Mouse (Mus musculus): ENCODE measurements at regions not wholly inside any gene's neighbourhood (a gene's known extent, or its start where the extent isn't known, plus 50 kb on each side); places are given as distances from the start of the nearest gene placed in this dataset.

DNA sequence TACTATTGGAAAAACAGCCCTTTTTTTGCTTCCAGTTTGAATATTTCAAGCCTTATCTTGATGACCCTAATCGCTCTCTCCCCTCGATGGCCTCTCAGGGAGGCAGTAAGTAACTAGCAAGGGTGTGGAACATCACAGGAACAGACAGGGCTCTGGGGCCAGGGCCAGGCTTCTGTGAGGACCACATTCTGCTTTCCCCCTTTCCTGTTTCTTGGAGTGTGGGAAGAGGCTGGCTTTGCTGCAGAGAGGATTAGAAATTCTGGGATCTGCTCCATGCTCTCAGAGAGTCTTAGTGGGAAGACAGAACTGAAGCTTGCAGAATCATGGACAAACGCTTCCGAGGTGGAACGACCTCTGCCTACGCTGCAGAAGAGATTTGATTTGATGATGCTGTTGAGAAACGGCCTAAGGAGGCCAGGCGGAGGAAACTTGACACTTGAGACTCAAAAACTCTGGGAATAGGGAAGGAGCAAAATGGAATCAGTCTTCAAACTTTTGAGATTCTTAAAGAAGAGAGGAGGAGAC is 316.3 kb upstream of the Clint1 start:
- DNase-seq (ENCODE audit: low spot score), result no peak

DNA sequence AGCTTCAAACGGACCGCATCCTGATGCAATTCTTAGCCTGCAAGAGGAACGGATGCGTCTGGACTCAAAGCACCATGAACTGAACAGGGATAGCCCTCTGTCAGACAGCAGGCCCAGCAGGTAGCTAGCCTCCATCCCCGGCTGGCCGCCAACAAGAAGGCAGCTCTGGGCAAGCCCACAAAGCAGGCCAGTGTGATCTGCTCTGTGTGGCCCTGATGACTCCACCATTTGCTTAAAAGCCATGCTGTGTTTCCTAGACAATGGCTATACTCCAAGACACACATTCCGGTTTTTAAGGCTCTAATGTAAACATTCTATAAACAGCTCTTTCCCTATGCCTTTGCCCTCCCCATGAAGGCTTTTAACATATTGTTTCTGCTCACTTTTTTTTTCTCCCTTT is 313.8 kb upstream of the Clint1 start:
- no peak for DNase-seq (ENCODE audit: low spot score)

DNA sequence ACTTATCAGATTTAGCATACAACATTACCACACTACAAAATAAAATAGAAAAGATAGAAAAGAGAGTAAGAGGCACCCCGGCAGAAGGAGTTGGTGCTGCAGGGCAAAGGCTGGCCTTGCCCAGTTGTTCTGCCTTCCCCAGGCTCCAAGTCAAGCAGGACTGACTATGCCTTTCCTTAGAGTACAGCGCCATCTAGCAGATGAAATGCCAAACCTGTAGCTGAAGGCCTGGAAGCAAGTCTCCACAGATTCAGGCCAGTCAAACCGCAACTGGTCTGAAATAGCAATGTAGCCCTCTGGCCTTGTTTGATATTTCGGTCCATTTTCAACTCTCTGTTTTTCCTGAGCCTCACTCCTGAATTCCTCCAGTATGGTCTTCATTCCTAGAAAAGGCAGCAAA is 312.4 kb upstream of the Clint1 start:
- DNase-seq (ENCODE audit: low spot score), result peak; percentile 90

DNA sequence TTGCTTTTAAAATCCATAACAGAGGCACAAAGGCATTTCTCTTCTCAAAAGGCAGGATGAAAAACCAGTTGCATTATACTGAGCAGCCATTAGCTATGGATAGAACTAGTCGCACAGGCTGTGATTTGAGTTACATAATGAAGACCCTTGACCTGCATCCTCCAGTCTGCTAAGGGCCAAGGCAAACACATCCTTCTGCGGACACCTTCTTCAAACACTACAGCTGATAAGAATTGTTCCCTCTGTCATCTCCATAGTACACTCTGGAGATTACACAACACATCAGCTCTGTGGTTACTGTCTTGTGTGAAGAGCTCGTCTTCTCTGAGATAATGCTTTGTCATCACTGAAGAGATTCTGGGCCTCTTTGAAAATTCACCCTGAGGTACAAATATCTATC is 307.3 kb upstream of the Clint1 start:
- DNase-seq (ENCODE audit: low spot score), result no peak

DNA sequence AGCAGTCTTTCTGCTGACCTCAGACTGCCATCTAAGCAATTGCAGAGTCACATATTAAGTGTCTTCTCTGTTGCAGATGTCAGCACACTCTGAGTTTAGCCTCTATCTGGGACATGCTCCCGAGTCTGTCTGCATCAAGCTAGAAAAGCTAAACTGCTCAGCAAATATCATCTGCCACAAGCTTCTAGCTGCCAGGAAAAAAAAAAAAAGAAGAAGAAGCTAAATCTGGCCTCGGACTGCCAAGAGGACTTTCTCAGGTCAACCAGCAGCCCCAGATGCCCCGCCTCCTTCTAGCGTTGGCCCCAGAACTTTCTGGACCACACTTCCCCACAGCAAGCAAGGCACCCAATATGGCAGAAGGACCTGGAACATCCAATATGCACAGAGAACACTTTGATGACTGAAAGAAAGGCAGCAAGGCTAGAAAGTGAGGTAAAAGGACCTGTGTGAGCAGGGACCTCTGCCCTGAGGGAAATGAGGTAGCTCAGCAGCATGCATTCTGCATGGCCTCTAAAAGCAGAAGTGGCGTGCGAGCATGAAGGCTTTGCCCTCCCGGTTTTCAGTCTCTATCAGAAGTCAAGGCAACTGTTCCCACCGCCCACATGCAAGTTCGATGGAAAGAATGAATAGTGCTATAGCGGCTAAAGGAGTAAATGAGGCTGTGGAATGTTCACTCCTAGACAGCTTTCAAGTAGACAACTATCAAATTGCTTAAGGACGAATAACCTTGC is 305.8 kb upstream of the Clint1 start:
- no peak for DNase-seq (ENCODE audit: low spot score)

DNA sequence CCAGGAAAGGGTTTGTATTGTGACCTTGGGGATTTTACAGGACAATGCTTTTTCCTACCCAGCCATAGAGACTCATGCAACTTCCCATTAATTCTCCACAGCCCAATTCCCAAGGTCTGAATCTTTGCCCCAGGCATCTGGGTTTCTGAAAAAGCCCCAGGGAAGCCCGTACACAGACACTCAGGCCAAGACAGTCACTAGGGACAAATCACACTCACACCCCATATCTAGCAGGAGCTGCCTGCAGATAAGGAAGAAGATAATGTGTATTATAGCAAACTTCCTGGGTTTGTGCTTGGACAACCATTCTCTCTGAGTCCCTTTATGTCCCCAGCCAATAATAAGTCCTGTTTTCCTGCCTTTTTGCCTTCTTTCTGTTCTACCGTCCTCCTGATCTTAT is 305.0 kb upstream of the Clint1 start:
- DNase-seq (ENCODE audit: low spot score), result no peak

DNA sequence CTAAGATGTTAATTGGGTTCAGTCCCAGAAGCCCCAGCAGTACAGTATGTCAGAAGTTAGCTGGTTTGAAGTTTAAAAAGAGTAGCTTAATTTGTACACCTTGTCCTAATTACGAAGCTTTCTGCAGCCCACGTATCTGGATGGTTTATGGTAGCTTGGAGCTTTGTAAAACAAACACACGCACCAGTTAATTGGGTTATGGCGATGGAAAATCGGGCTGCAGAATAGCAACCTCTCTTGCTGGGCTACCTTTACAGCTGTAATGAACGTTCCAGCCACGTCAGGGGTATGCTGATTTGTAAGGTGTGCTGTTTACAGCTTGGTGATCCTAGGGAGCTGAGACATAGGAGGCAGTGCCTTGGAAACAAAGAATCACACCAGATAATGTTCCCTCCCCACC is 301.5 kb upstream of the Clint1 start:
- no peak for DNase-seq (ENCODE audit: low spot score)

DNA sequence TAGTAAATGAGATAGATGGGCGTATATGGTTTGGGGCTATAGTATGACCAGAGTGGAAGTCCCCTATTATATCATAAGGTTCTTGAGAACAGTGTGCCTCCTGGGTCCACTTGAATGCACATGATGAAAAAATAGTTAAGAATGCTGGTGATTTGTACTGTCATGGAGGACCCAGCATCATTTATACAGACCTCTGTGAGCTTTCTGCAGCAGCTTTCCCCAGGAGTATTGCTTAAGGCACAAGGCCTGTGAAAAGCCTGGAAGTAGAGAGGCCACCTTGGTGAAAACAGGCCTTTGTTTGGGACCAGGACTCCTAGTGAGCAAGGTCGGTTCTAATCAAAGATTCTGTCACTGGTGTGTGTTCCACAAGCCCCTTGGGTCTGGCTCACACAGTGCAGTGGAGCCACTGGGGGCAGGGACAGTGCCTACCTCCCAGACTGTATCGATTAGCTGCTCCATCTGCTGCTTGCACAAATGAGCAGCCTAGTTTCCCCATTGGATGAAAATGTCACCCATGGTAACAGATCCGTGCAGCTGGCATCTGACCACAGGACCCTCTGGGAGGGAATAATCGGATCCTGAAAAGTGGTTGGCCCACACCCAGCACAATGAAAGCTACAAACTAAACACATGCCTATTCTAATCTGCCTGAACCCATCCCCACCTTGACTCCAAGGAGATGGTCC is 274.2 kb upstream of the Clint1 start:
- DNase-seq (ENCODE audit: low spot score), result peak; percentile 67

DNA sequence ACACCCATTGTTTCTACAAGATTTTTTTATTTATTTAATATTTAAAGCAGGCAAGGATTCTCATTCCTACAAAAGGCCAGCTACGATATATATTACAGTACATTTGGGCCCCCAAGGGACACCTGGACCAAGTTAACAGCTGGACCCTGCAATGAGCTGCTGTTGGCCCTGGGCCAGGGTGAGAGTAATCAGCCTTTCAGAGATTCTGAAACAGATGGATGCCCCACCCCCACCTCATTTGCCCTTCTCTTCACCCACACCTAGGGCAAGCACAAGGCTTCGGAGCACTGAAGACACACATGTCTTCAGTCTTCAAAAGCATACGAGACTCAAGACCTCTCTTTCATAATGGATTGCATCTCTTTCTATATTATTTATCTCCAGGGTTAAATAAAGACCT is 259.5 kb upstream of the Clint1 start:
- DNase-seq (ENCODE audit: low spot score), result no peak

DNA sequence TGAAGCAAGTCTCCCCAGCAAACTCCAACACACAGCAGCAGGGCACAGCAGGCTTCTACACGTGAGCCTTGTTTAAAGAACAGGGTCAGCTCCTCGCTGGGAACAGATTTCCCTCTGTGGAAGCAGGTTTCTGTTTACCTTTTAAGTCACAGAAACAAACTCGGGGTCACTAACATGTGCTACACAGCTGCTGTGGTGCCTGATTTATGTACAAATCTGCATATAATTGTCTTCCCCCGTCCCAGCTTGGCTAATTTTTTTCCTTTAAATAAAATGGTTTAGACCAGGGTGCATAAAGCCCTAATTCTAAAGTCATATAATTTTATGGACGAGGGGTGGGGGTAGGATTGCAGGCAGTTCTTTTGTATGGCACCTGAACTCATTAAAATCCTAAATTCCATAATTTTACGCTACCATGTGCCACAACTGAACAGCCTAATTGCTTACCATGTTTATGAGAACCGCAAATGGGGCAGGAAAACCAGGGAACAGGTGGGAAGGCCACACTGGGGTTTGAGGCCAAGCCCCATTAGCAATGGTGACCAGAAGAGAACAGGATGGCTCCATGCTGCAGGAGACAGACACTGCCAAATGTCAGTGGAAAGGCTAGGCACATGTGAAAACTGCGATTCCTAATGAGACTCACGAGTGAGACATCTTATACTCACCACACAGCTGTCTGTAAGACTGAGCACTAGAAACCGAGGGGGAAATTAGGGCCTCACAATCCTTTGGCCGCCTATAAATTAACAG is 258.8 kb upstream of the Clint1 start:
- DNase-seq (ENCODE audit: low spot score), result no peak

DNA sequence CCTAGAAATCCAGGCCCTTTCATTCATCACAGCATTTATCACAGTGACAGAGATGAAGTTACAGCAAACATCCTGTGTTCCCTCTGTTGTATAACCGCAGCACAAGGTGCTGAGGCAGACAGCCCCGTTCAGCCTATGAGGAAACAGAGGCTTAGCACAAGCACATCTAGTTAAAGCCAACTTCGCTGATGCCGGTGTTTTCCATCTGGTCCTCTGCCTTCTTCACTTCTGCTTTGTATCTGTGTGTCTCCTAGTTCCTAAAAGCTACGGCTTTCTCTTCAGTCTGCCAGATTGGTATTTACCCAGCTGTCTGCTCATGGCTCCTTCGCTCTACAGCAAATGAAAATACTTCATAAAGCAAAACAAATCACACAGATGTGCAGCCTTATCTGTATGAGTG is 256.5 kb upstream of the Clint1 start:
- DNase-seq (ENCODE audit: low spot score), result no peak

DNA sequence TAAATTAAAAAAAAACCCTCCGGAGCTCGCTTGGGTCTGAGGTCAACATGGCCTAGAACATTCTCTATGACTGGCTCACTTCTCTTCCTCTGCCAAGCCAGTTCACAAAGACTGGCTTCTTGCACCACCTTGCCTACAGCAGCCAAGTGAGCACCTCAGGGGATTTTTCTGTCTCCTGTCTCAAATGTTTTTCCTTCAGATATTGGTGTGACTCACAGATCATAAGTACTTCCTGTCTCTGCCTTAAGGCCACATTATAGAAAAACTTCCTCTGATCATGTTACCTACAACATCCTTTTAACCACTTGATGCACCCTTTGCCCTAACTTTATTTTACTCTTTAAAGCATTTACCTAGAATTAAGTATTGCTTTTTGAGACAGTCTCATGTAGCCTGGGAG is 230.0 kb upstream of the Clint1 start:
- no peak for DNase-seq (ENCODE audit: low spot score)

DNA sequence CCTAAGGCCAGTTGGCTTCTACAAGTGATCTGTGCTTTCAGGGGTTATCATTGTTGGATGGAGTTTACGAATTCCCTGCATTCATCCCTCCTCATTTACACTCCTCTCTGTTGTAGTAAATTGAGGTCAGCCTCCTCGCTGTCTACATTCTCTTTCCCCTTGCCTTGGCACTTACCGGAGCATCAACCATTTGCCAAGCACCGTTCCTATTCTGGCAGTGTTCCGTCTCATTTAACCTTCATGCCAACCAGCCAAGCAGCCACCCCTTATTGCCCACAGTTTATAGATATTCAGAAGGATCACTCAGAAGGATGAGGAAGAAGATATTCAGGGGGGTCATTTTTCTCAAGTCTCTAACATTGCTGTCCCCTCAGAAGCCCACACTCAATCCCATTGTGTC is 229.2 kb upstream of the Clint1 start:
- no peak for DNase-seq (ENCODE audit: low spot score)

DNA sequence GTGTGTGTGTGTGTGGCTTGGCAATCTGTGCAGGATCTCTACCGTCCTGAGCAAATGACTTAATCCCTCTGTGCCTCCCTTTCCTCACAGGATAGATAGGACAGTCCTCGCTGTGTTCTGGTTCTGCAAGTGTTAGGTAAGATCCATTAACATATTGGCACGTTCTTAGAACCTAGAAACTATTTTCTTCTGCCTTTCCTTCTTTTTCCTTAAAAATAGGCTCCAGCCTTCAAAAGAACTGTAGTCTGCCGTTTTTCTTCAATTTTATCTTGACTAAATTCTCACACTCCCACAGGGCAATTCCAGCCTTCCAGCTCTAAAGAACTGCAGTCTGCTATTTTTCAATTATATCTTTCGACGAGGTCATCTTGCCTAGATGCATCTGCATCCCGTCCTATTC is 227.6 kb upstream of the Clint1 start:
- no peak for DNase-seq (ENCODE audit: low spot score)

DNA sequence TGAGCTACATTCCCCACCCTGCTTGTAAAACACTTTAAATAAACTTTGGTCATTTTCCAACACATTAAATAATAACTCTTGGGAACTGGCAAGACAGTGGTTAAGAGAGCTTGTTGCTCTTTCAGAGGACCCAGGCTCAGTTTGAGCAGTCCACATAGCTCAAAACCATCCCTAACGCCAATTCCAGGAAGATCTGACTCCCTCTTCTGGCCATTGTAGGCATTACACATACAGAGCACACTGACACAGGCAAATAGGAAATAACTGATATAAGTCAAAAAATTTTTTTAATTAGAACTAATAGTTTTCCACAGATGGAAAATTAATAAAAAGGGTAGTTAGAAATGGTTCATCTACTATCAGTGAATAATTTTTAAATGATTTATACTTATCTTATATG is 222.6 kb upstream of the Clint1 start:
- no peak for DNase-seq (ENCODE audit: low spot score)

DNA sequence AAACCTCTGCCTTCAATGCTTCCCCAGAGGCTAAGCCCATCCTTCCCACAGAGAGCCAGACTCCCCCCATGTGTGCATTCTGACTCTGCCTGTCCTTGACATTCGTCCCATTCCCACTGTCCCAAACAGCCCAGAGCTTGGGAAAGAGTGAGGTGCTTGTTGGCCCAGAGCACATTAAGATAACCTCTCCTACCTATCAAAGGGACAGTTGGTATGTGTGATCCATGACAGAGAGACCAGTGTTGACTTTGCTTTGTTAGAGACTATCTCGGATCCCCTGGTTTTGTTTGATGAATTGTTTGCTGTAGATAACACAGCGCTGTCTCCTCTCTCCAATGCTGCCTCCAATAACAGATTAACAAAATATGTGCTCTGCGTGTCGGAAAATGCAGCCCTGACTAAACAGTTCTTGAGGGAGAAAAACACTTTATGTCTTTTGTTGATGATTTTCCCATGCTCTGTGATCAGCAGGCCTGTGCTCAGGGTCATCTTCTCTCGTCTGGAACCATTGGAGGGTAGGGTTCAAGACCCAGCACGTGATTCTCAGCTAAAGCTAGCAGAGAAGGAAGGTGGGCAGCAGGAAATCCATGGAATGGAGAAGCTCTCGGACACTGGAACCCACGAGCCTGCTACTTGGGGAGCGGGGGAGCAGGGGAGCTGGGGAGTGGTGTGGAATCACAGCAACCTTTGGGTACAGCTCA is 217.2 kb upstream of the Clint1 start:
- DNase-seq (ENCODE audit: low spot score), result no peak

DNA sequence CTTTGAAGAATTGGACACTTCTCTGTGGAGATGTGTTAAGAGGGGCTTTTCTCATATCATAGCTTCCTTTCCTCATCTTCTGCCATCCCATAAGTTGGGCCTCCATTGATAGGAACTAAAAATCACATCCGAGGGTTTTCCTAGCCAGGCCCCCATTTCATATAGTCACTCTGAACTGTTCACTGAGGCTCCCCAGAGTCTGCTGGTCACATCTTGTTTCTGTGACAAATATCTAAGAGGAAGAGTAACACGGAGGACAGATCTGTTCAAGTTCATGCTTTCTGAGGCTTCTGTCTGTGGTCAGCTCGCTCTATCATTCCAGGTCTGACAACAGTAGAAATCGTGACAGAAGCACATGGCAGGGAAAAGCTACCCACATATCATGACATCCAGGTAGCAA is 216.0 kb upstream of the Clint1 start:
- DNase-seq (ENCODE audit: low spot score), result no peak

DNA sequence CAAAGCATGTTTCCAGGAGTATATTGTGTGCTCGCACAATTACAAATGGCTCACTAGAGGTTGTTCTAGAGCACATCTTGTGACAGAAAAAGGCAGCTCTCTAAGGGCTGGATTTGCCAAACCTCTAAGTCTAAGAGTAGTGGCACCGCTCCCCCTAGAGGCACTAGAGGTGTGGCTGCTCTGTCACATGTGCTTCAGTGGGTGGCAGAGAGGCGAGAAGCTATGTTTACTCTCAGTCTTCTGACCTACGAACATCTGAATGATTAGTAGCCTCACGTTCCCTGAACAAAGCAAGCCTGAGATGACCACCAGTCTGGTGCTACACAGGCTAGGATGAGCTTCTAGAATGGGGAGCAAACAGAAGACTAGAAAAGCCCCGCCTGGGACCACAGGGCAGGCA is 212.6 kb upstream of the Clint1 start:
- no peak for DNase-seq (ENCODE audit: low spot score)

DNA sequence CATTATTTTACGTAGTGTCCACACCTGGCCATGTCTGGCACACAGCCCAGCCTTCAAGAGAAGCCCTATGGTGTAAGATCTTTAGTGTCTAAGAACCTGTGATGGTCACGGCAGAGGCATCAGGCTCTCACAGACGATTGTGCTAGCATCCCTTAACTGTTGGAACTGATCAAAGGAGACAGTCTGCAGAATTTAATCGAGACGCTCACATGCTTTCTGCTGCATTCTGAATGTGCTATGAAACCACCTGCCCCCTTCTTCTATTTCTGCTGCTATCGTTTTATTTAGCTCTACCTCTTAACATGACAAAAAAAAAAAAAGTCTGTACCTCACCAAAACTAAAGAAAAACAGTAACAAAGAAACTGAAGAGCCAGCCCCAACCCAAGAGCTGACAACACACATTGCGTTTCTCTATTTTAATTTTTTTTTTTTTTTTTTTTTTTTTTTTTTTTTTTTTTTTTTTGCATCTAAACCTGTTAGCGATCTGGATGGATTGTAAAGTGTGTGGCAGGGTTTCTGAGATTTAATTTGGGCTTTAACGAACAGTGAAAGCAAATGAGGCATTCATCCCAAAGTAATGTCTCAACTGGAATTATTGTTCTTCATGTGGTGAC is 209.6 kb upstream of the Clint1 start:
- no peak for DNase-seq (ENCODE audit: low spot score)

DNA sequence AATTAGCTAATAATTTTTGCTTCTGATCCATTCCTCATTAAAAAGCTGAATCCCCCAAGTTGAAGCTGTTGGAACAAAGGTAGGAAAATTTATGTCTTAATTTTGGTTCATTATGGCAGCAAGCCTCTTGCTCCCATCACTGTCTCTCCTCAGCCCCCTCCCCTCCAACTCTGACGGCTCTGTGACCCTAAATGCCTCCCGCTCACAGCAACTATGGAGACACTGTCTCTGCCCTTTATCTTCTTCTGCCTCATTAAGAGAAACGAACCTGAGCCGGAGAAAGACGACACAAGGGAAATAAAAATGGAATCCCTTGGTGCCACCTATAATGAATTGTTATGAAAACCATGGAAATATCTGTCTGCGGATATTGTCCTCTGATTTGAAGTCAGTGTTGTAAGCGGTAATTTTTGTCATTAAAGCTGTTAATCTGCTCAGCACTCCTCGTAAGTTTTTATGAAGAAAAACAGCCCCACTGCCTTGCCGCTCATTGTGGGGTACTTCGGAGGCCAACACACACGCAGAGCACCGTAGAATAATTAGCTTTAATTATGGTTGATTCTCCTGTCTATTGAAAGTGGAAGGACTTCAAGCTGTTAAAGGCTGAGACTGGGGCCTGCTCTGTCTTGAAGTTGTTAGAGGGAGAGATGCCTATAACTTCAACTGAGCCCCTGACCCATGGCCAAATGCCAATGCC is 208.1 kb upstream of the Clint1 start:
- no peak for DNase-seq (ENCODE audit: low spot score)

DNA sequence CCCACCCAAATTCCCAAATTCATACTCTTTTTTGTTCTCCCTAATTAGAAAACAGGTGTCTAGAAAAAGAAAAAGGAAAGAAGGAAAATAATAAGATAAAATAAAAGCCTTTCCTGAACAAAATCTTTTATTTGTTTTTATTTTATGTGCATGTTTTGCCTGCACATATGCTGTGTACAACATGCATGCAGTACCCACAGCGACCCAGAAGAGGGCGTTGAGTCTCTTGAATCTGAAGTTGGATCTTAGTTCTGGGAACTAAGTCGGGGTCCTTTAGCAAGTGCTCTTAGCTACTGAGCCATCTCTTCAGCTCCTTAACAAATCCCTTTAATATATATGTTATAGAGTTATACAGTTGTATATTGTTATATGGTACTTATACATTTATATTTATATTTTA is 206.0 kb upstream of the Clint1 start:
- DNase-seq (ENCODE audit: low spot score), result no peak
